Mouse (Mus musculus) embryonic fibroblast, embryonic 13.5 days (primary cell): Measurements from ENCODE around the gene Grid2ip.

ENCODE experiments used
- CTCF ChIP-seq: IDR thresholded peaks from 2 replicates; pipeline ENCODE4 v1.5.1; 2011; ENCODE audit warnings: mild to moderate bottlenecking, control low read depth, low read length, moderate library complexity, borderline replicate concordance; ENCODE audit not compliant: insufficient read depth
- POLR2A ChIP-seq: IDR thresholded peaks from 2 replicates; pipeline ENCODE4 v1.6.1; 2011; ENCODE audit warnings: low read depth, mild to moderate bottlenecking, control low read depth, low read length, moderate library complexity

GRCm38 (mm10) chr5:143346367-143346766 lies 10.8 kb upstream of the Grid2ip start:
- TF ChIP-seq CTCF (no peak), POLR2A (no peak)
